Mouse (Mus musculus) liver, adult (tissue): ENCODE measurements around the gene Uqcc3.
A peak's percentile ranks its signal among the peaks of the same experiment; 100 is the strongest.

ENCODE experiments used
- GATA4 ChIP-seq: IDR thresholded peaks from 2 replicates; pipeline ENCODE4 v1.6.1; 2014; ENCODE audit warnings: mild to moderate bottlenecking, low read length; ENCODE audit not compliant: insufficient replicate concordance

Uqcc3 gene

GRCm38 (mm10) chr19:8880311-8881033 is at the start of gene Uqcc3:
Gene Uqcc3, minus strand, starts transcription at chr19:8880923.
- TF ChIP-seq GATA4, result no peak

- TF ChIP-seq GATA4, result no peak
These were observed 49.4 kb upstream of the Uqcc3 start for GRCm38 (mm10) chr19:8930117-8930516.

GRCm38 (mm10) chr19:8929224-8930088 is 48.7 kb upstream of the Uqcc3 start, which contains the start of the genes Rom1 and Eml3:
Gene Rom1, minus strand, starts transcription at chr19:8929356.
Gene Eml3, plus strand, starts transcription at chr19:8929552.
- TF ChIP-seq GATA4, result peak; percentile 55; the same call in 1 of the 2 replicates

GRCm38 (mm10) chr19:8928689-8929223 is 48.0 kb upstream of the Uqcc3 start:
- no peak for TF ChIP-seq GATA4

DNA sequence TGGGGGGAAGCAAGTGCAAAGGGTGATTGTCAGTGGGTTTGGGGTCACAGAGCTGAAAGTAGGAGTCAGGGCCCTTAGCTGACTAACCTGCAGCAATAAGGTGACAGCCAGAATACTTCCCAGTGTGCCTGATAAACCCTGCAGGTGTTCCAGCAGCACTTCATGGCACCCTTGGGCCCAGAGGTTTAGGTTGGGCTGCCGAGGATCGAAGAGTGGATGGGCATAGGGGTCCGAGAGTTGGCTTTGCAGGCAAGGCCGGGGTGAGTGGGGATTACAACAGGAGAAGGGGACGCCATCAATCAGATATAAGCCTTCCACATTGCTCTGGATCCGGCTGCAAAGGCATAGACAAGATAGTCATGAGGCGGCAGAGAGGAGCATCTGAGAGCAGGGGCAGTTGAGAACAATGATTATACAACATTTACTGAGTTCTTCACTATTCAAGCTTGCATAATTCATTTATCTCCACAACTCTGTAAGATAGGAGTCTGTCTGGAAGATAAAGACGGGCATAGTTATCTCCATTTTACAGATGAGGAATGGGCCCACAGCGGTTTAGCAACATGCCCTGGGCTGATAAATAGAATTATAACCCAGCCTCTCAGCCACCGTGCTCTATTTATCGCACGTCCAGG is 47.3 kb upstream of the Uqcc3 start:
- no peak for TF ChIP-seq GATA4

DNA sequence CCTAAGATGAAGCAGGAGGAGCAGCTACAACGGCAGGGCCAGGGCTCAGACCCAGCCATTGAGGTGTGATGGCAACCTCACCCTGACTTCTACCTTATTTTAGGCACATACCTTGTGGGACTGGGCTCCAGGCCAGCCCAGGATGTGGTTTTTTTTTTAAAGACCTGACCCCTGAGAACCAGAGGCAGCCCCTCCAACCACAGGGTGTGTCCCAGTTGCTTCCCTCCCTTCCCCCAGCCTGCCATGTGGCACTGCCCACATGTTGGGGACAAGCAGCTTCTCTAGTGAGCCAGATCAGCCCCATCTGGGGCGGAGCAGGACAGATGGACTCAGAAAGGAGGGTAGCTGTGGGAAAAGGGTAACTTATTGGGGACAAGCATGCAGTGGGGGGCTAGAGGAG is 46.0 kb upstream of the Uqcc3 start:
- TF ChIP-seq GATA4, result no peak

GRCm38 (mm10) chr19:8921741-8922140 is 41.0 kb upstream of the Uqcc3 start:
- no peak for TF ChIP-seq GATA4

DNA sequence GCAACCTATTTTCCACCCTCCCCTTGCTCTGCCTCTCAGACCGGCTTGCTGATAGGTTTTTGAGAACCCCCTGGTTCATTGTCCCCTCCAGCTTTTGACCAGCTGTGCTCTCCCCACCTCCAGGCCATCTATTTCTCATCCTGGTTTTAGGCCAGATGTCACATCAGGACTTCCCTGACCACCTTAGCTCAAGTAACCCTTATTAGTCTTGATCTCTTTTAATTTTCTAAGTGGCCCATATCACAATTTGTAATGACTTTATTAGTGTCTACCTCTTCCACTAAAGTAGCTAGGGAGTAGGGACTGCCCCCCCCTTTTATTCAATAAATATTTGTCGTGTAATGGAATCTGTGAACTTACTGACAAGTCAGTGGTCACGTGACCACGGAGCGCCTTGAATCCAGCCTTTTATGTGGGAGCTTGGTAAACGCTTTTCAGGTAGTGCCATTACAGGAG is 40.1 kb upstream of the Uqcc3 start:
- TF ChIP-seq GATA4, result no peak

GRCm38 (mm10) chr19:8920073-8920736 is 39.5 kb upstream of the Uqcc3 start, which contains the start of gene B3gat3:
Gene B3gat3, plus strand, starts transcription at chr19:8920374.
- no peak for TF ChIP-seq GATA4

- TF ChIP-seq GATA4, result no peak
These were observed 39.0 kb upstream of the Uqcc3 start for GRCm38 (mm10) chr19:8919684-8920072.

GRCm38 (mm10) chr19:8919000-8919399 is 38.3 kb upstream of the Uqcc3 start:
- TF ChIP-seq GATA4, result no peak

- TF ChIP-seq GATA4, result no peak
These were observed 33.5 kb upstream of the Uqcc3 start for GRCm38 (mm10) chr19:8914212-8914611.

DNA sequence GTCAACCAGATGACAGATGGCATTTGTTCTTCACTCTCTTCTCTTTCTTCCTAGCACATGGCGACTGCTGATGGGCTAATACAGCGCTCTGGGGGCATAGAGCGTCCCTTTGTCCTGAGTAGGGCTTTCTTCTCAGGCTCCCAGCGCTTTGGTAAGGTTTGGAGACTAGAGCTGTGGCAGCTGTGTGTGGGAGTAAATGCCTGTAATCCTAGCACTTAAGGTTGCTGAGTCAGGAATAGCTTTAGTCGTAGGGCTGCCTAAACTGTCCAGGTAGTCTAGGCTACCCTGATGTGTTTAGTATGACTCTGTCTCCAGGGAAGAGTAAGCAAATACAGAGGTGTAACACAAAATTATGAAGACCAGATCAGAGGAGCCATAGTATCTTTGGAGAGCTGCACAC is 31.1 kb upstream of the Uqcc3 start:
- no peak for TF ChIP-seq GATA4

DNA sequence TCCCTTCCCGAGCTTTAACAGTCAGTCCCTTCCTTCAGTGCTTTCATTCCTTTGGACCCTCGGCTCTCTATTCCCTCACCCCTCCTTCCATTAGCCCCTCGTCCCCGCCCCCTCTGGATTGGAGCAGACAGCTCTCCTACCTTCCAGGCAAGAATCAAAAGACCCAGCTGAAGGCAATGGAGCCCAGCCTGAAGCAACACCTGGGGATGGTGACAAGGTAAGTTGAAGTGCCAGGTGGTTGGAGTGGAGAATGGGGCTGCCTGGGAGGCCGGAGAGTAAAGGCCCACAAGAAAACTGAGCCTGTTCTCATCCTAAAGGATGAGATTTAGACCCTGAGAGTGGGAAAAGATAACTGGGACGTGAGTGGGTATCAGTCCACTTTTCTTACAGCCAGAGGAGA is 27.8 kb upstream of the Uqcc3 start:
- no peak for TF ChIP-seq GATA4

- TF ChIP-seq GATA4, result no peak
These were observed 22.7 kb upstream of the Uqcc3 start for GRCm38 (mm10) chr19:8903412-8903811.

DNA sequence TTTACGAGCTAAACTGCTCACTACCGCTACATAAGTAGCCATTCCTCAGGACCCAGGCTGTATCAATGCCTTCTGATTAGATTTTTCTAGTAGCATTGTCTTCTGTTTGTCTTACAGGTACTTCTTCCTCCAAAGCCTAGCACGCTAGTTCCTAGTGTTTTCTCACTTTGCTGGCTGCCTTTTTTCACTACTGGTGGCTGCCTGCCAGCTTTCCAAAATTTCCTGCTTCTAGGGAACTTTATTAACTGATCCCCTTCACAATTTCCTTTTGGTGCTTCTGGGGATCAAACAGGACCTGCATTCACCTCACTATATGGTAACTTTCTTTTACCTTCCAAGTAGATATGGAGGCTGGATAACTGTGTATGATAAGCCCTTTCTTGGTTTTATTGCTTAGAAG is 18.4 kb upstream of the Uqcc3 start:
- no peak for TF ChIP-seq GATA4
